Mouse (Mus musculus) liver, postnatal 0 days (tissue): ENCODE measurements around the gene Ncor2. TPM values are rescaled to one million over a fixed set of nuclear protein-coding genes. Genes with fewer than 3 reads are reported as not detected.

Experiments
- ATAC-seq: fragments of 200-750 bp; cut with Nextera tagmentation; 2 replicates; pipeline ENCODE4 v1.8.0; 2017; ENCODE audit warnings: mild to moderate bottlenecking, moderate library complexity
- DNase-seq: peaks from one replicate; pipeline ENCODE4 v3.0.0-alpha.2; 2016
- H3K27ac ChIP-seq: fragments of 300-500 bp; sonication (generic); 2 replicates; pipeline ENCODE4 v1.5.1; 2014; ENCODE audit warnings: antibody characterized with exemption, moderate library complexity, mild to moderate bottlenecking, low read depth
- H3K27me3 ChIP-seq: fragments of 300-500 bp; sonication (generic); 2 replicates; pipeline ENCODE4 v1.6.1; 2014; ENCODE audit warnings: low read length, control low read depth, mixed read lengths; ENCODE audit not compliant: insufficient read depth
- H3K36me3 ChIP-seq: fragments of 300-500 bp; sonication (generic); replicated peaks from 2 replicates; pipeline ENCODE4 v1.6.1; 2014; ENCODE audit warnings: mild to moderate bottlenecking, control low read depth, low read length, moderate library complexity, mixed read lengths; ENCODE audit not compliant: insufficient read depth
- H3K4me1 ChIP-seq: fragments of 300-500 bp; sonication (generic); 2 replicates; pipeline ENCODE4 v1.6.1; 2014; ENCODE audit warnings: antibody characterized with exemption, mild to moderate bottlenecking, control low read depth; ENCODE audit not compliant: insufficient read depth
- H3K4me2 ChIP-seq: fragments of 300-500 bp; sonication (generic); 2 replicates; pipeline ENCODE4 v1.6.1; 2014; ENCODE audit warnings: low read depth, mild to moderate bottlenecking, low read length, moderate library complexity, mixed read lengths
- H3K4me3 ChIP-seq: fragments of 300-500 bp; sonication (generic); 2 replicates; pipeline ENCODE4 v1.5.1; 2014; ENCODE audit warnings: low read depth, low read length
- H3K9ac ChIP-seq: fragments of 300-500 bp; sonication (generic); replicated peaks from 2 replicates; pipeline ENCODE4 v1.6.1; 2014; ENCODE audit warnings: mild to moderate bottlenecking, moderate library complexity
- H3K9me3 ChIP-seq: fragments of 300-500 bp; sonication (generic); 2 replicates; pipeline ENCODE4 v1.6.1; 2016; ENCODE audit warnings: mild to moderate bottlenecking, control low read depth, low read length, mixed read lengths
- CTCF ChIP-seq: sonication (generic); IDR thresholded peaks from 2 replicates; pipeline ENCODE4 v1.5.1; 2016; ENCODE audit warnings: antibody characterized with exemption, low read depth
- EP300 ChIP-seq: IDR thresholded peaks from 2 replicates; pipeline ENCODE4 v1.6.1; 2016; ENCODE audit warnings: antibody characterized with exemption, low read depth, mild to moderate bottlenecking
- WGBS: fragments of 180-500 bp; shearing (Covaris S2); extraction: QIAGEN DNeasy Blood & Tissue Kit; methylation state at CpG from one replicate; pipeline ENCODE4 v1.1.7; 2014; ENCODE audit not compliant: insufficient replicate concordance; 5-methylcytosine and 5-hydroxymethylcytosine counted together
- polyA plus RNA-seq: library from polyadenylated mRNA; unstranded; fragments of >200 nt; fragmentation: Nextera tagmentation; extraction: Ambion mirVana; gene quantifications from 2 replicates; pipeline ENCODE4 v1.2.1, GENCODE M21; 2015

Ncor2 gene
- polyA plus RNA-seq, 1 experiment from 2014 or later, result 3.1 TPM

GRCm38 (mm10) chr5:125133651-125134050, 45.4 kb downstream of the Ncor2 start:
- H3K9me3 ChIP-seq, result no peaks in the 10 kb centered on the region
- H3K9ac ChIP-seq, result no peak overlapping the region
- peaks cover 25% of the 10 kb centered on the region for H3K4me1 ChIP-seq
- H3K36me3 ChIP-seq, result no peaks in the 10 kb centered on the region
- ATAC-seq, result no peak
- 73% methylated on average over 4 of the region's 4 CpGs for WGBS
- no peak for TF ChIP-seq CTCF
- TF ChIP-seq EP300, result no peak
- DNase-seq, result no peak
- no peak overlapping the region for H3K4me3 ChIP-seq
- H3K27ac ChIP-seq, result no peak overlapping the region
- H3K4me2 ChIP-seq, result no peak overlapping the region
- H3K27me3 ChIP-seq, result no peaks in the 10 kb centered on the region

GRCm38 (mm10) chr5:125132566-125133260, 46.3 kb downstream of the Ncor2 start:
- Histone ChIP-seq H3K9me3 (no peaks in the 10 kb centered on the region), H3K9ac (no peak overlapping the region), H3K4me3 (no peak overlapping the region), H3K36me3 (no peaks in the 10 kb centered on the region), H3K4me1 (peaks cover 23% of the 10 kb centered on the region), H3K4me2 (no peak overlapping the region), H3K27me3 (no peaks in the 10 kb centered on the region), H3K27ac (no peak overlapping the region)
- DNase-seq (no peak), ATAC-seq (no peak)
- 86% methylated on average over 13 of the region's 13 CpGs for WGBS
- TF ChIP-seq CTCF (no peak), EP300 (no peak)

- 73% methylated on average over 2 of the region's 2 CpGs for WGBS
- TF ChIP-seq CTCF (no peak), EP300 (no peak)
- no peak for DNase-seq
Observed at GRCm38 (mm10) chr5:125132069-125132468, 47.0 kb downstream of the Ncor2 start.

GRCm38 (mm10) chr5:125130406-125130805, 48.6 kb downstream of the Ncor2 start:
- H3K9me3 ChIP-seq, result no peaks in the 10 kb centered on the region
- H3K4me2 ChIP-seq, result no peak overlapping the region
- peaks cover 13% of the 10 kb centered on the region for H3K4me1 ChIP-seq
- no peak overlapping the region for H3K9ac ChIP-seq
- H3K36me3 ChIP-seq, result no peaks in the 10 kb centered on the region
- WGBS, result 78% methylated on average over 3 of the region's 3 CpGs
- DNase-seq, result no peak
- no peak for TF ChIP-seq CTCF
- no peak for TF ChIP-seq EP300
- ATAC-seq, result no peak
- no peaks in the 10 kb centered on the region for H3K27me3 ChIP-seq
- H3K27ac ChIP-seq, result no peak overlapping the region
- H3K4me3 ChIP-seq, result no peak overlapping the region

More at GRCm38 (mm10) chr5:125132069-125132468, 47.0 kb downstream of the Ncor2 start:
- Histone ChIP-seq H3K4me2 (no peak overlapping the region), H3K27ac (no peak overlapping the region), H3K4me1 (peaks cover 17% of the 10 kb centered on the region), H3K9me3 (no peaks in the 10 kb centered on the region), H3K9ac (no peak overlapping the region), H3K27me3 (no peaks in the 10 kb centered on the region), H3K36me3 (no peaks in the 10 kb centered on the region), H3K4me3 (no peak overlapping the region)
- ATAC-seq, result no peak

GRCm38 (mm10) chr5:125128939-125129385, 50.1 kb downstream of the Ncor2 start:
- ATAC-seq, result no peak
- Histone ChIP-seq H3K36me3 (no peaks in the 10 kb centered on the region), H3K4me2 (no peak overlapping the region), H3K27ac (no peak overlapping the region), H3K4me3 (no peak overlapping the region), H3K9me3 (no peaks in the 10 kb centered on the region), H3K4me1 (peaks cover 5% of the 10 kb centered on the region; the same call in 1 of the 2 replicates), H3K27me3 (no peaks in the 10 kb centered on the region), H3K9ac (no peak overlapping the region)
- no peak for DNase-seq
- 77% methylated on average over 14 of the region's 14 CpGs for WGBS
- no peak for TF ChIP-seq CTCF
- no peak for TF ChIP-seq EP300

GRCm38 (mm10) chr5:125127920-125128319, 51.1 kb downstream of the Ncor2 start:
- TF ChIP-seq EP300, result no peak
- no peak for TF ChIP-seq CTCF
- H3K36me3 ChIP-seq, result no peaks in the 10 kb centered on the region
- H3K4me1 ChIP-seq, result peaks cover 5% of the 10 kb centered on the region; the same call in 1 of the 2 replicates
- H3K9ac ChIP-seq, result no peak overlapping the region
- DNase-seq, result no peak
- no peak overlapping the region for H3K27ac ChIP-seq
- WGBS, result 73% methylated on average over 1 of the region's 1 CpGs
- no peaks in the 10 kb centered on the region for H3K27me3 ChIP-seq
- ATAC-seq, result no peak
- H3K4me2 ChIP-seq, result no peak overlapping the region
- no peaks in the 10 kb centered on the region for H3K9me3 ChIP-seq
- H3K4me3 ChIP-seq, result no peak overlapping the region
